ENCODE assay signal across 8 mouse cellular contexts in genomic region chr2:158027855-158028353, GRCm38 (mm10). TPM values are rescaled to one million over a fixed set of nuclear protein-coding genes. Genes with fewer than 3 reads are reported as not detected.
DNase-seq lines count a peak whose midpoint lies in the region; ATAC-seq and TF ChIP-seq lines count a peak whose summit lies in the region.

No protein-coding gene starts in this region.

- peak overlapping the region; percentile 97 for H3K27ac ChIP-seq in spleen, adult 2 months (ENCODE audit: insufficient read depth, low read length)
- peak overlapping the region; percentile 89 for H3K27ac ChIP-seq in forebrain, embryonic 13.5 days
- peak overlapping the region; percentile 53 for H3K27ac ChIP-seq in liver, embryonic 14.5 days
- peak overlapping the region; percentile 98 for H3K27ac ChIP-seq in stomach, embryonic 16.5 days (ENCODE audit: low read length)

- WGBS in spleen, adult 2 months: under 1% methylated on average over 16 of the region's 16 CpGs
- WGBS in forebrain, embryonic 13.5 days: 1% methylated on average over 11 of the region's 16 CpGs
- 2% methylated on average over 16 of the region's 16 CpGs for WGBS in liver, embryonic 14.5 days (ENCODE audit: insufficient replicate concordance)
- WGBS in stomach, embryonic 16.5 days: 2% methylated on average over 16 of the region's 16 CpGs

- no peak for ATAC-seq in forebrain, embryonic 13.5 days
- ATAC-seq in liver, embryonic 14.5 days (ENCODE audit: insufficient read depth): no peak
- no peak; the same call in 1 of the 2 replicates for ATAC-seq in stomach, embryonic 16.5 days (ENCODE audit: insufficient read depth, low FRiP score)

- no peak for TF ChIP-seq POLR2A in spleen, adult 2 months (IDR thresholded peaks at IDR 0.05; ENCODE audit: low read depth, low read length)

- no peaks in the 10 kb centered on the region for H3K36me3 ChIP-seq in spleen, adult 2 months (ENCODE audit: control insufficient read depth, insufficient read depth, low read length)
- no peaks in the 10 kb centered on the region; the same call in 1 of the 2 replicates for H3K36me3 ChIP-seq in forebrain, embryonic 13.5 days (ENCODE audit: poor library complexity, severe bottlenecking)
- peaks cover 5% of the 10 kb centered on the region for H3K36me3 ChIP-seq in liver, embryonic 14.5 days (replicated peaks; ENCODE audit: control insufficient read depth, insufficient read depth, low read depth)
- H3K36me3 ChIP-seq in stomach, embryonic 16.5 days (ENCODE audit: control insufficient read depth, insufficient read depth, low read length): no peaks in the 10 kb centered on the region

- peaks cover 9% of the 10 kb centered on the region; the same call in 1 of the 2 replicates for H3K4me1 ChIP-seq in spleen, adult 2 months (ENCODE audit: control insufficient read depth, insufficient read depth, insufficient read length)
- H3K4me1 ChIP-seq in forebrain, embryonic 13.5 days: peaks cover 43% of the 10 kb centered on the region
- H3K4me1 ChIP-seq in liver, embryonic 14.5 days (replicated peaks; ENCODE audit: control insufficient read depth in 2 of 2, insufficient read depth in 2 of 2, low read length in 1 of 2): peaks cover 27 to 29% of the 10 kb centered on the region in 2 experiments
- H3K4me1 ChIP-seq in stomach, embryonic 16.5 days (ENCODE audit: control insufficient read depth, insufficient read depth, low read length): peaks cover 31% of the 10 kb centered on the region

- H3K4me3 ChIP-seq in spleen, adult 2 months (ENCODE audit: extremely low read depth, insufficient read depth, insufficient read length): peak overlapping the region; percentile 96
- peak overlapping the region; percentile 97 for H3K4me3 ChIP-seq in forebrain, embryonic 13.5 days
- peak overlapping the region; percentile 75 to 93 for H3K4me3 ChIP-seq in liver, embryonic 14.5 days (ENCODE audit: insufficient read depth in 1 of 2, low read depth in 2 of 2, low read length in 2 of 2)
- peak overlapping the region; percentile 98 for H3K4me3 ChIP-seq in stomach, embryonic 16.5 days (replicated peaks; ENCODE audit: low read length)

- H3K27me3 ChIP-seq in spleen, adult 2 months (ENCODE audit: control insufficient read depth, insufficient read depth, low read length): no peaks in the 10 kb centered on the region
- H3K27me3 ChIP-seq in forebrain, embryonic 13.5 days: no peaks in the 10 kb centered on the region
- H3K27me3 ChIP-seq in liver, embryonic 14.5 days (ENCODE audit: control insufficient read depth, insufficient read depth, low read length): no peaks in the 10 kb centered on the region
- no peaks in the 10 kb centered on the region for H3K27me3 ChIP-seq in stomach, embryonic 16.5 days (ENCODE audit: control insufficient read depth, insufficient read depth, low read length)

- 0 out of 2 replicates have a peak, but pooled peaks have one; percentile 46 for TF ChIP-seq EP300 in liver, embryonic 14.5 days (IDR thresholded peaks at IDR 0.05; ENCODE audit: low read depth)

- H3K4me2 ChIP-seq in forebrain, embryonic 13.5 days: peak overlapping the region; percentile 82
- peak overlapping the region; percentile 87 for H3K4me2 ChIP-seq in liver, embryonic 14.5 days (ENCODE audit: low read depth)
- peak overlapping the region; percentile 69 for H3K4me2 ChIP-seq in stomach, embryonic 16.5 days (ENCODE audit: low read depth, low read length)

- H3K9ac ChIP-seq in forebrain, embryonic 13.5 days: peak overlapping the region; percentile 95
- H3K9ac ChIP-seq in liver, embryonic 14.5 days (replicated peaks): peak overlapping the region; percentile 95
- H3K9ac ChIP-seq in stomach, embryonic 16.5 days (ENCODE audit: low read length): peak overlapping the region; percentile 89

- peak; percentile 1; the same call in 1 of the 2 replicates for TF ChIP-seq CTCF in spleen, adult 2 months (IDR thresholded peaks at IDR 0.05; ENCODE audit: extremely low read depth, insufficient read depth, insufficient read length, insufficient replicate concordance)
- peak; percentile 34; the same call in 1 of the 2 replicates for TF ChIP-seq CTCF in liver, embryonic 14.5 days (IDR thresholded peaks at IDR 0.05; ENCODE audit: low read depth)

- DNase-seq in spleen, adult 2 months (ENCODE audit: low read depth in 1 of 2, low spot score in 2 of 2): peak in 1 of 2 experiments; percentile 66
- no peak for DNase-seq in spleen, postnatal 36 days (ENCODE audit: low spot score in 2 of 2)
- no peak for DNase-seq in liver, embryonic 14.5 days (ENCODE audit: low read depth in 3 of 3, low spot score in 3 of 3)
- no peak for DNase-seq in cerebellum, postnatal 10 days
- DNase-seq in layer of hippocampus, postnatal 14 days (ENCODE audit: low spot score in 2 of 2): no peak
- no peak for DNase-seq in testis, postnatal 10 days (ENCODE audit: low spot score)

- H3K9me3 ChIP-seq in forebrain, embryonic 13.5 days (replicated peaks): no peaks in the 10 kb centered on the region
- no peaks in the 10 kb centered on the region for H3K9me3 ChIP-seq in liver, embryonic 14.5 days (ENCODE audit: control insufficient read depth, low read length)
- H3K9me3 ChIP-seq in stomach, embryonic 16.5 days (replicated peaks; ENCODE audit: control insufficient read depth, low read length): no peaks in the 10 kb centered on the region

RNA-seq across cellular contexts. Expression of gene Tti1, which starts 0.3 kb away (rescaled TPM):
- 16.2 and 17.6 TPM in 2 replicates for polyA plus RNA-seq in spleen, adult 2 months (2012; rRNA removed)
- 21.0 and 25.9 TPM in 2 replicates for polyA plus RNA-seq in forebrain, embryonic 13.5 days (2015; fragmentation: Nextera tagmentation; extraction: Ambion mirVana)
- 9.3 and 11.1 TPM in 2 replicates for polyA plus RNA-seq in liver, embryonic 14.5 days (2012; rRNA removed)
- polyA plus RNA-seq in liver, embryonic 14.5 days (2014; fragmentation: Nextera tagmentation; extraction: Ambion mirVana): 11.3 and 12.4 TPM in 2 replicates
- polyA plus RNA-seq in stomach, embryonic 16.5 days (2015; fragmentation: Nextera tagmentation; extraction: Ambion mirVana): 21.0 and 21.5 TPM in 2 replicates
- total RNA-seq in layer of hippocampus, postnatal 14 days (2021): 10 to 100 TPM; 15.9 to 16.3 TPM

RNA-seq across cellular contexts. Expression of gene Rprd1b, which starts 0.4 kb away (rescaled TPM):
- 13.6 and 17.7 TPM in 2 replicates for polyA plus RNA-seq in spleen, adult 2 months (2012; rRNA removed)
- 51.3 and 54.2 TPM in 2 replicates for polyA plus RNA-seq in forebrain, embryonic 13.5 days (2015; fragmentation: Nextera tagmentation; extraction: Ambion mirVana)
- polyA plus RNA-seq in liver, embryonic 14.5 days (2012; rRNA removed): 12.1 and 14.1 TPM in 2 replicates
- polyA plus RNA-seq in liver, embryonic 14.5 days (2014; fragmentation: Nextera tagmentation; extraction: Ambion mirVana): 21.6 and 24.8 TPM in 2 replicates
- polyA plus RNA-seq in stomach, embryonic 16.5 days (2015; fragmentation: Nextera tagmentation; extraction: Ambion mirVana): 34.5 and 36.1 TPM in 2 replicates
- 10 to 100 TPM; 28.5 to 31.0 TPM for total RNA-seq in layer of hippocampus, postnatal 14 days (2021)
